Comparison of ENCODE assay signal across 8 mouse cellular contexts in genomic region chr12:81781105-81781909, GRCm38 (mm10). TPM values are rescaled to one million over a fixed set of nuclear protein-coding genes. Genes with fewer than 3 reads are reported as not detected.
A peak's percentile ranks its signal among the peaks of the same experiment; 100 is the strongest.
DNase-seq lines count a peak whose midpoint lies in the region; ATAC-seq and TF ChIP-seq lines count a peak whose summit lies in the region.

Map3k9 (minus strand) TSS chr12:81781175.

- no peaks in the 10 kb centered on the region for H3K36me3 ChIP-seq in hindbrain, embryonic 12.5 days
- no peaks in the 10 kb centered on the region for H3K36me3 ChIP-seq in lung, postnatal 0 days (ENCODE audit: insufficient read depth, low read length)

- peak; percentile 99 for DNase-seq in MN1 (ENCODE audit: low spot score)
- peak; percentile 98 for DNase-seq in cerebellum, postnatal 10 days
- peak; percentile 89 to 93 for DNase-seq in frontal cortex, postnatal 10 days (ENCODE audit: low spot score in 2 of 2)
- peak; percentile 95 to 97 for DNase-seq in layer of hippocampus, postnatal 10 days (ENCODE audit: low spot score in 2 of 2)
- peak; percentile 87 for DNase-seq in lung, postnatal 0 days (ENCODE audit: low spot score)
- DNase-seq in ovary, postnatal 10 days (ENCODE audit: low spot score), result peak; percentile 70
- peak; percentile 91 for DNase-seq in thymus, postnatal 0 days (ENCODE audit: low spot score)

- no peaks in the 10 kb centered on the region for H3K9me3 ChIP-seq in hindbrain, embryonic 12.5 days (replicated peaks)
- H3K9me3 ChIP-seq in lung, postnatal 0 days (ENCODE audit: low read length), result no peaks in the 10 kb centered on the region

- under 1% methylated on average over 36 of the region's 56 CpGs for WGBS in hindbrain, embryonic 12.5 days
- 1% methylated on average over 42 of the region's 56 CpGs for WGBS in lung, postnatal 0 days

- H3K4me1 ChIP-seq in hindbrain, embryonic 12.5 days, result peaks cover 20% of the 10 kb centered on the region
- H3K4me1 ChIP-seq in lung, postnatal 0 days (ENCODE audit: insufficient read depth, low read depth, low read length), result peaks cover 4% of the 10 kb centered on the region; the same call in 1 of the 2 replicates

- peak; percentile 39 for TF ChIP-seq CTCF in lung, postnatal 0 days (IDR thresholded peaks at IDR 0.05)

- peak within 1 kb of the TSS; percentile 80 for H3K4me3 ChIP-seq in hindbrain, embryonic 12.5 days
- H3K4me3 ChIP-seq in lung, postnatal 0 days (ENCODE audit: low read depth, low read length), result peak within 1 kb of the TSS; percentile 67

- peaks cover 28% of the 10 kb centered on the region for H3K27me3 ChIP-seq in hindbrain, embryonic 12.5 days
- H3K27me3 ChIP-seq in lung, postnatal 0 days (replicated peaks; ENCODE audit: insufficient read depth, low read length), result peaks cover 9% of the 10 kb centered on the region

- H3K9ac ChIP-seq in hindbrain, embryonic 12.5 days, result peak within 1 kb of the TSS; percentile 85
- H3K9ac ChIP-seq in lung, postnatal 0 days (replicated peaks; ENCODE audit: low read depth), result peak within 1 kb of the TSS; percentile 51

- H3K4me2 ChIP-seq in hindbrain, embryonic 12.5 days (replicated peaks), result peak within 1 kb of the TSS; percentile 74
- H3K4me2 ChIP-seq in lung, postnatal 0 days (replicated peaks; ENCODE audit: low read depth, low read length), result peak within 1 kb of the TSS; percentile 91

- TF ChIP-seq EP300 in lung, postnatal 0 days (IDR thresholded peaks at IDR 0.05), result no peak

- H3K27ac ChIP-seq in hindbrain, embryonic 12.5 days, result peak within 1 kb of the TSS; percentile 85
- H3K27ac ChIP-seq in lung, postnatal 0 days (ENCODE audit: low read length), result peak within 1 kb of the TSS; percentile 95

- ATAC-seq in hindbrain, embryonic 12.5 days (ENCODE audit: low FRiP score), result peak; percentile 97
- peak; percentile 92 for ATAC-seq in lung, postnatal 0 days

RNA-seq across cellular contexts. Expression of gene Map3k9, which starts in this region (rescaled TPM):
- polyA plus RNA-seq in hindbrain, embryonic 12.5 days (2016; fragmentation: Nextera tagmentation; extraction: Ambion mirVana), result 8.3 and 9.1 TPM in 2 replicates
- total RNA-seq in layer of hippocampus, postnatal 10 days (2021), result 10 to 100 TPM; 47.4 to 55.0 TPM
- polyA plus RNA-seq in lung, postnatal 0 days (2015; fragmentation: Nextera tagmentation; extraction: Ambion mirVana), result 3.3 and 3.6 TPM in 2 replicates
- polyA plus RNA-seq in thymus, postnatal 0 days (2015; fragmentation: Nextera tagmentation; extraction: Ambion mirVana), result 0.21 and 0.29 TPM in 2 replicates

Comparison
In these comparisons a context has a peak if more than half of its experiments do, and no peak if none do; other contexts are left out.
1. Peak in every context shown above with its lines: DNase-seq, ATAC-seq, H3K4me3 ChIP-seq and H3K27ac ChIP-seq.
2. Peak in DNase-seq in thymus, postnatal 0 days; RNA of the gene not detected or under 1 TPM.